Mouse (Mus musculus) CH12.LX (cell line): Measurements from ENCODE around the gene Kcnj11.

ENCODE experiments used
- CHD1 ChIP-seq: IDR thresholded peaks from 2 replicates; pipeline ENCODE4 v1.6.1; 2012; ENCODE audit warnings: low read depth, low read length, improper control_type of control experiment, inconsistent platforms
- CTCF ChIP-seq, 2 experiments: IDR thresholded peaks in 1 of 2; conservative IDR thresholded peaks in 1 of 2; 2 replicates each; pipeline ENCODE4 v1.5.1; 2011 to 2012; ENCODE audit warnings: low read depth in 2 of 2, low read length in 2 of 2, improper control_type of control experiment in 1 of 2, inconsistent platforms in 1 of 2, mild to moderate bottlenecking in 1 of 2, moderate library complexity in 1 of 2
- ELF1 ChIP-seq: IDR thresholded peaks from 2 replicates; pipeline ENCODE4 v1.6.1; 2014; ENCODE audit warnings: low read depth, mild to moderate bottlenecking, inconsistent platforms, low read length, improper control_type of control experiment
- EP300 ChIP-seq: IDR thresholded peaks from 2 replicates; pipeline ENCODE4 v1.6.1; 2011; ENCODE audit warnings: low read length, improper control_type of control experiment
- JUN ChIP-seq: IDR thresholded peaks from 2 replicates; pipeline ENCODE4 v1.6.1; 2011; ENCODE audit warnings: low read depth, mild to moderate bottlenecking, low read length, improper control_type of control experiment, moderate library complexity; ENCODE audit not compliant: insufficient read depth
- KAT2A ChIP-seq: IDR thresholded peaks from 2 replicates; pipeline ENCODE4 v1.6.1; 2012; ENCODE audit warnings: low read length, improper control_type of control experiment, inconsistent platforms; ENCODE audit not compliant: insufficient replicate concordance
- MXI1 ChIP-seq: IDR thresholded peaks from 2 replicates; pipeline ENCODE4 v1.6.1; 2011; ENCODE audit warnings: mild to moderate bottlenecking, low read depth, low read length, improper control_type of control experiment
- POLR2A ChIP-seq: IDR thresholded peaks from 2 replicates; pipeline ENCODE4 v1.6.1; 2011; ENCODE audit warnings: low read depth, mild to moderate bottlenecking, improper control_type of control experiment, low read length
- SMC3 ChIP-seq: IDR thresholded peaks from 2 replicates; pipeline ENCODE4 v1.6.1; 2011; ENCODE audit warnings: low read depth, low read length, improper control_type of control experiment
- TCF12 ChIP-seq: IDR thresholded peaks from 2 replicates; pipeline ENCODE4 v1.6.1; 2014; ENCODE audit warnings: low read depth, mild to moderate bottlenecking, inconsistent platforms, low read length, improper control_type of control experiment
- USF2 ChIP-seq: conservative IDR thresholded peaks from 2 replicates; pipeline ENCODE4 v1.6.1; 2011; ENCODE audit warnings: low read depth, low read length, improper control_type of control experiment
- ZC3H11A ChIP-seq: IDR thresholded peaks from 2 replicates; pipeline ENCODE4 v1.6.1; 2012; ENCODE audit warnings: low read depth, mild to moderate bottlenecking, inconsistent platforms, low read length, improper control_type of control experiment
- ZMIZ1 ChIP-seq: IDR thresholded peaks from 2 replicates; pipeline ENCODE4 v1.6.1; 2012; ENCODE audit warnings: low read depth, mild to moderate bottlenecking, inconsistent platforms, low read length, improper control_type of control experiment

- TF ChIP-seq USF2 = no peak
- TF ChIP-seq ZMIZ1 = no peak
- no peak for TF ChIP-seq ZC3H11A
- no peak for TF ChIP-seq ELF1
- no peak for TF ChIP-seq CTCF (conservative IDR thresholded peaks at IDR 0.05 in 1 of 2, IDR thresholded peaks at IDR 0.05 in 1 of 2; ENCODE audit: low read depth in 2 of 2, low read length in 2 of 2)
- no peak for TF ChIP-seq CHD1
- no peak for TF ChIP-seq TCF12
- TF ChIP-seq EP300 = no peak
- TF ChIP-seq MXI1 = no peak
- TF ChIP-seq KAT2A = no peak
- no peak for TF ChIP-seq JUN
- TF ChIP-seq POLR2A = no peak
- no peak for TF ChIP-seq SMC3
These were observed 31.7 kb upstream of the Kcnj11 start for GRCm38 (mm10) chr7:46132229-46132628.
